Mouse (Mus musculus) kidney, postnatal 0 days (tissue): ENCODE measurements around the gene Ccdc22. TPM values are rescaled to one million over a fixed set of nuclear protein-coding genes. Genes with fewer than 3 reads are reported as not detected.

Experiments
- ATAC-seq: fragments of 200-750 bp; cut with Nextera tagmentation; replicated peaks from 2 replicates; pipeline ENCODE4 v1.8.0; 2017; ENCODE audit warnings: low read depth, moderate number of reproducible peaks, moderate TSS enrichment, moderate library complexity; ENCODE audit not compliant: low FRiP score
- DNase-seq: peaks from one replicate; pipeline ENCODE4 v3.0.0-alpha.2; 2016; ENCODE audit warnings: low spot score
- H3K27ac ChIP-seq: fragments of 300-500 bp; sonication (generic); 2 replicates; pipeline ENCODE4 v1.5.1; 2014; ENCODE audit warnings: mild to moderate bottlenecking
- H3K27me3 ChIP-seq: fragments of 300-500 bp; sonication (generic); 2 replicates; pipeline ENCODE4 v1.6.1; 2014; ENCODE audit warnings: low read length, mixed read lengths; ENCODE audit not compliant: insufficient read depth
- H3K36me3 ChIP-seq: fragments of 300-500 bp; sonication (generic); 2 replicates; pipeline ENCODE4 v1.6.1; 2014; ENCODE audit warnings: low read length, mixed read lengths; ENCODE audit not compliant: insufficient read depth
- H3K4me1 ChIP-seq: fragments of 300-500 bp; sonication (generic); replicated peaks from 2 replicates; pipeline ENCODE4 v1.6.1; 2014; ENCODE audit warnings: antibody characterized with exemption, low read length, mixed read lengths; ENCODE audit not compliant: insufficient read depth
- H3K4me2 ChIP-seq: fragments of 300-500 bp; sonication (generic); 2 replicates; pipeline ENCODE4 v1.6.1; 2014; ENCODE audit warnings: mild to moderate bottlenecking, low read length, moderate library complexity, mixed read lengths
- H3K4me3 ChIP-seq: fragments of 300-500 bp; sonication (generic); replicated peaks from 2 replicates; pipeline ENCODE4 v1.5.1; 2014; ENCODE audit warnings: low read depth, low read length
- H3K9ac ChIP-seq: fragments of 300-500 bp; sonication (generic); 2 replicates; pipeline ENCODE4 v1.6.1; 2014; ENCODE audit warnings: low read depth, low read length
- H3K9me3 ChIP-seq: fragments of 300-500 bp; sonication (generic); replicated peaks from 2 replicates; pipeline ENCODE4 v1.6.1; 2016; ENCODE audit warnings: low read length, inconsistent platforms, mixed read lengths
- CTCF ChIP-seq: IDR thresholded peaks from 2 replicates; pipeline ENCODE4 v1.5.1; 2016; ENCODE audit warnings: antibody characterized with exemption, low read depth, mild to moderate bottlenecking, moderate library complexity
- WGBS: fragments of 180-500 bp; shearing (Covaris S2); extraction: QIAGEN DNeasy Blood & Tissue Kit; methylation state at CpG from one replicate; pipeline ENCODE4 v1.1.7; 2014; 5-methylcytosine and 5-hydroxymethylcytosine counted together
- polyA plus RNA-seq: library from polyadenylated mRNA; unstranded; fragments of >200 nt; fragmentation: Nextera tagmentation; extraction: Ambion mirVana; gene quantifications from 2 replicates; pipeline ENCODE4 v1.2.1, GENCODE M21; 2015

Gene Ccdc22
- polyA plus RNA-seq, 1 experiment from 2014 or later = 27.8 TPM

DNA sequence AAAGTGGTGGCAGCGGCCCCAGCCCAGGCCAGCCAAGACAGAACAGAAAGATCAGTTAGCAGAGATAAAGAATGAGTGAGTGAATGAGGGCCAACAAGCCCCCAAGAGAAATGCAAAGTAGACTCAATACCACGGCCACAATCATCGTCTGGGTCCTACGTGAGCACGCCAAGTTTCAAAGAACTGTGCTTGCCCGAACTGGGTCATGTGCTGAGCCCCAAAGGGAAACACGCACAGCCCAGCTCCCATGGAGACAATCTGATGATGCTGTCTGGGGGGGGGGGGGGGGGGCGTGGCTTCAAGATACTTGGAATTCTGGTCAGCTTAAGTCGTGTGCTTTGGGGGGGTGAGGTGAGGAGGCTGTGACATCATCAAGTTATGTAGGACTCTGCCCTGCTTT is 37.8 kb downstream of the Ccdc22 start:
- H3K27ac ChIP-seq = no peak overlapping the region
- no peak for DNase-seq
- TF ChIP-seq CTCF = no peak
- H3K9ac ChIP-seq = no peak overlapping the region
- H3K27me3 ChIP-seq = no peaks in the 10 kb centered on the region
- 78% methylated on average over 8 of the region's 9 CpGs for WGBS
- no peaks in the 10 kb centered on the region for H3K4me1 ChIP-seq
- ATAC-seq = no peak
- no peak overlapping the region for H3K4me2 ChIP-seq
- H3K4me3 ChIP-seq = no peak overlapping the region
- H3K9me3 ChIP-seq = no peaks in the 10 kb centered on the region
- H3K36me3 ChIP-seq = no peaks in the 10 kb centered on the region

DNA sequence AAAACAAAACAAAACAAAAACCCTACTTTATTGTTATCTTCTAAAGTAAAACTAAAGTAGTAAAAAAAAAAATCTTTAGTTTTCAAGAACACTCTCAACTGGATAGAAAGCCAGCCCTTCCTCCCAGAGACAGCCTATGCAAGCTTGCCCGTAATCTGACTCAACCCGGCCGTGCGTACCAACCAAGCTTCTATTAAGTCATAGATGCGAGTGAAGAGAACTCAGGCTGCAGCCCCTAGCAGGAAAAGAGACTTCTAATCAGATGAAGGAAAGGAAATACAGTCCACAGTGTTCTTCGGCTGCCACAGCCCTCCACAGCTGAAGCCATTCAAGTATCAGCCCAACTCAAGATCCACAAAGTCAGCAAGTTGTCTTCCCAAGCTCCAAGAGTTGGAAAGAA is 39.0 kb downstream of the Ccdc22 start:
- TF ChIP-seq CTCF = no peak
- ATAC-seq = no peak

DNA sequence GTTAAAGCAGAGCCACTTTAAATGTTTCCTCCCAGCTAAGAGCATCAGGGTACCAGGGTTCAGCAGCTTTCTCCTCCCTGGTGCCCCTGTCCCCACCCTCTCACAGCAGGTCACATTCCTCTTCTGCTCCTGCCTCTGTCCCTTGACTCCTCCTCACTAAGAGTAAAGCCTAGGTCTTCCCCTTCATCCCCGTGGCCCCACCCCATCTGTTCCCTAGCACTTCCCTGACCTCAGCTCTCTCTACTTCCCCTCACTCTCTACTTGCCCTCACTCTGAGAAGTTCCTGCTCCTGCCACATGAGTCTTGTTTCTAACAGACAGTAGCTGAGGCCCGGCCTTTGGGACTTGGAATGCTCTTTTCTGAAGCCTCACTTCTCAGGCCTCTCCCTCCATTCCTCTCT is 42.2 kb downstream of the Ccdc22 start:
- H3K27ac ChIP-seq = no peak overlapping the region
- H3K4me3 ChIP-seq = no peak overlapping the region
- H3K4me2 ChIP-seq = no peak overlapping the region
- H3K4me1 ChIP-seq = no peaks in the 10 kb centered on the region
- no peak for TF ChIP-seq CTCF
- no peak overlapping the region for H3K9ac ChIP-seq
- no peaks in the 10 kb centered on the region for H3K36me3 ChIP-seq
- H3K9me3 ChIP-seq = no peaks in the 10 kb centered on the region
- DNase-seq = no peak
- no peak for ATAC-seq
- H3K27me3 ChIP-seq = no peaks in the 10 kb centered on the region
- WGBS = 21% methylated on average over 2 of the region's 2 CpGs

More for the DNA sequence above, 39.0 kb downstream of the Ccdc22 start:
- no peaks in the 10 kb centered on the region for H3K9me3 ChIP-seq
- DNase-seq = no peak
- no peaks in the 10 kb centered on the region for H3K4me1 ChIP-seq
- H3K9ac ChIP-seq = no peak overlapping the region
- H3K4me2 ChIP-seq = no peak overlapping the region
- no peaks in the 10 kb centered on the region for H3K27me3 ChIP-seq
- H3K27ac ChIP-seq = no peak overlapping the region
- no peaks in the 10 kb centered on the region for H3K36me3 ChIP-seq
- 83% methylated on average over 6 of the region's 6 CpGs for WGBS
- no peak overlapping the region for H3K4me3 ChIP-seq

DNA sequence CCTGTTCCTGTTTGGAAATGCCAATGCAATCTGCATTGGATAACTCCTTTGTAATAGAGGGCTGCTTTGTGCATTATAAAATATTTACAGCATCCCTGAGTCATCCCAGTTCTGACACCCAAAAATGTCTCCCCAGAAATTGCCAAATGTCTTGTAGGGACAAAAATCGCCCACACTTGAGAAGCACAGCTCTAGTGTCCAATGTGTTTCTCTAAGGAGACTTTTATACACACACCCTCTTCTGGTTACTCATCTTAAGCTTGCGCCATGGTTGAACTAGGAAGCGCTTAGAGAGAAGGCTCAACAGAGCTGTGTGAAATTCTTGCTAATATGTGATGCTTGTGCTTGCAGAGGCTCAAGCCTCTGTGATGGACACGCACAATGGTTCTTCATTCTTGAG is 51.8 kb downstream of the Ccdc22 start:
- Histone ChIP-seq H3K4me1 (no peaks in the 10 kb centered on the region), H3K4me2 (no peak overlapping the region), H3K9me3 (no peaks in the 10 kb centered on the region), H3K9ac (no peak overlapping the region), H3K4me3 (no peak overlapping the region), H3K27me3 (no peaks in the 10 kb centered on the region), H3K27ac (no peak overlapping the region), H3K36me3 (no peaks in the 10 kb centered on the region)
- no peak for TF ChIP-seq CTCF
- WGBS = 94% methylated on average over 4 of the region's 4 CpGs
- ATAC-seq = no peak
- no peak for DNase-seq

Other genes with a start within 250 kb of the Ccdc22 start
- gene Usp27x, start 229.7 kb downstream of the Ccdc22 start, polyA plus RNA-seq = 0.70 and 0.74 TPM in 2 replicates
- gene Foxp3, start 31.9 kb downstream of the Ccdc22 start, polyA plus RNA-seq = 0.04 TPM in 1 of 2 replicates, not detected in the other
- 1.4 and 1.6 TPM in 2 replicates for gene Ppp1r3f, start 31.2 kb downstream of the Ccdc22 start, polyA plus RNA-seq
- 0.04 TPM in 1 of 2 replicates, not detected in the other for gene Cacna1f, start 1.6 kb upstream of the Ccdc22 start, polyA plus RNA-seq
- gene Syp, start 33.0 kb upstream of the Ccdc22 start, polyA plus RNA-seq = 1.3 and 1.4 TPM in 2 replicates
- gene Prickle3, start 51.7 kb upstream of the Ccdc22 start, polyA plus RNA-seq = 9.5 and 9.7 TPM in 2 replicates
- gene Plp2, start 65.9 kb upstream of the Ccdc22 start, polyA plus RNA-seq = 142 and 153 TPM in 2 replicates
- 1.5 and 2.3 TPM in 2 replicates for gene Magix, start 75.7 kb upstream of the Ccdc22 start, polyA plus RNA-seq
- 32.7 and 36.2 TPM in 2 replicates for gene Gpkow, start 91.6 kb upstream of the Ccdc22 start, polyA plus RNA-seq
- gene Wdr45, start 108.8 kb upstream of the Ccdc22 start, polyA plus RNA-seq = 39.6 and 40.6 TPM in 2 replicates
- 0.30 TPM in 1 of 2 replicates, not detected in the other for gene Gm45208, start 116.7 kb upstream of the Ccdc22 start, polyA plus RNA-seq
- 40.9 and 41.6 TPM in 2 replicates for gene Praf2, start 122.9 kb upstream of the Ccdc22 start, polyA plus RNA-seq
- 16.8 and 17.4 TPM in 2 replicates for gene Ccdc120, start 145.4 kb upstream of the Ccdc22 start, polyA plus RNA-seq
- 22.9 and 24.1 TPM in 2 replicates for gene Tfe3, start 157.0 kb upstream of the Ccdc22 start, polyA plus RNA-seq
- gene Gripap1, start 184.2 kb upstream of the Ccdc22 start, polyA plus RNA-seq = 29.6 and 30.1 TPM in 2 replicates
- gene Kcnd1, start 216.8 kb upstream of the Ccdc22 start, polyA plus RNA-seq = 0.68 and 0.83 TPM in 2 replicates
- 31.8 and 36.8 TPM in 2 replicates for gene Otud5, start 235.8 kb upstream of the Ccdc22 start, polyA plus RNA-seq